Mouse (Mus musculus): ENCODE results near the gene Atp5e. TPM values are rescaled to one million over a fixed set of nuclear protein-coding genes. Genes with fewer than 3 reads are reported as not detected.

Atp5e gene
- polyA plus RNA-seq, 1 experiment from 2014 or later = 783 TPM

GRCm38 (mm10) chr2:174436916-174437696, 26.8 kb downstream of the Atp5e start:
- WGBS = 94% methylated on average over 7 of the region's 7 CpGs
- no peak overlapping the region for H3K27ac ChIP-seq (replicated peaks)
- H3K4me2 ChIP-seq (replicated peaks) = no peak overlapping the region; the same call in 1 of the 2 replicates
- no peak overlapping the region; the same call in 1 of the 2 replicates for H3K4me3 ChIP-seq (replicated peaks)
- no peaks in the 10 kb centered on the region for H3K27me3 ChIP-seq
- peaks cover 30% of the 10 kb centered on the region for H3K4me1 ChIP-seq
- no peaks in the 10 kb centered on the region for H3K9me3 ChIP-seq (replicated peaks)
- peaks cover 33% of the 10 kb centered on the region for H3K36me3 ChIP-seq
- ATAC-seq (ENCODE audit: insufficient number of reproducible peaks, low FRiP score, low TSS enrichment, low read depth) = no peak
- no peak overlapping the region for H3K9ac ChIP-seq

- no peak overlapping the region for H3K4me2 ChIP-seq (replicated peaks)
- no peak overlapping the region for H3K9ac ChIP-seq
- WGBS = 88% methylated on average over 26 of the region's 26 CpGs
- H3K27me3 ChIP-seq = no peaks in the 10 kb centered on the region
- peaks cover 30% of the 10 kb centered on the region for H3K4me1 ChIP-seq
- no peak for ATAC-seq (ENCODE audit: insufficient number of reproducible peaks, low FRiP score, low TSS enrichment, low read depth)
- H3K9me3 ChIP-seq (replicated peaks) = no peaks in the 10 kb centered on the region
- H3K36me3 ChIP-seq = peaks cover 37% of the 10 kb centered on the region
- no peak overlapping the region for H3K27ac ChIP-seq (replicated peaks)
- no peak overlapping the region for H3K4me3 ChIP-seq (replicated peaks)
Observed at GRCm38 (mm10) chr2:174436076-174436701, 27.7 kb downstream of the Atp5e start.

- Histone ChIP-seq H3K4me3 (replicated peaks) (no peak overlapping the region), H3K9me3 (replicated peaks) (no peaks in the 10 kb centered on the region), H3K9ac (no peak overlapping the region), H3K4me2 (replicated peaks) (no peak overlapping the region), H3K4me1 (peaks cover 30% of the 10 kb centered on the region), H3K27ac (replicated peaks) (no peak overlapping the region), H3K36me3 (peaks cover 40% of the 10 kb centered on the region), H3K27me3 (no peaks in the 10 kb centered on the region)
- no peak for ATAC-seq (ENCODE audit: insufficient number of reproducible peaks, low FRiP score, low TSS enrichment, low read depth)
- 95% methylated on average over 9 of the region's 9 CpGs for WGBS
Observed at GRCm38 (mm10) chr2:174434943-174435342, 29.0 kb downstream of the Atp5e start.

- no peak for ATAC-seq (ENCODE audit: insufficient number of reproducible peaks, low FRiP score, low TSS enrichment, low read depth)
- no peak overlapping the region for H3K4me2 ChIP-seq (replicated peaks)
- no peaks in the 10 kb centered on the region for H3K4me1 ChIP-seq
- H3K27ac ChIP-seq (replicated peaks) = no peak overlapping the region
- H3K4me3 ChIP-seq (replicated peaks) = no peak overlapping the region
- H3K9me3 ChIP-seq (replicated peaks) = no peaks in the 10 kb centered on the region
- no peak overlapping the region for H3K9ac ChIP-seq
- H3K36me3 ChIP-seq = peaks cover 77% of the 10 kb centered on the region
- 71% methylated on average over 10 of the region's 10 CpGs for WGBS
- no peaks in the 10 kb centered on the region for H3K27me3 ChIP-seq
Observed at GRCm38 (mm10) chr2:174428996-174429591, 34.8 kb downstream of the Atp5e start.

GRCm38 (mm10) chr2:174428076-174428835, 35.6 kb downstream of the Atp5e start:
- 75% methylated on average over 18 of the region's 18 CpGs for WGBS
- Histone ChIP-seq H3K27me3 (no peaks in the 10 kb centered on the region), H3K36me3 (peaks cover 80% of the 10 kb centered on the region), H3K4me1 (no peaks in the 10 kb centered on the region), H3K9me3 (replicated peaks) (no peaks in the 10 kb centered on the region), H3K4me2 (replicated peaks) (no peak overlapping the region), H3K4me3 (replicated peaks) (no peak overlapping the region), H3K9ac (no peak overlapping the region), H3K27ac (replicated peaks) (no peak overlapping the region)
- no peak for ATAC-seq (ENCODE audit: insufficient number of reproducible peaks, low FRiP score, low TSS enrichment, low read depth)

- 92% methylated on average over 12 of the region's 12 CpGs for WGBS
- Histone ChIP-seq H3K36me3 (peaks cover 84% of the 10 kb centered on the region), H3K9me3 (replicated peaks) (no peaks in the 10 kb centered on the region), H3K4me3 (replicated peaks) (no peak overlapping the region), H3K9ac (no peak overlapping the region), H3K4me1 (no peaks in the 10 kb centered on the region), H3K4me2 (replicated peaks) (no peak overlapping the region), H3K27ac (replicated peaks) (no peak overlapping the region), H3K27me3 (no peaks in the 10 kb centered on the region)
- ATAC-seq (ENCODE audit: insufficient number of reproducible peaks, low FRiP score, low TSS enrichment, low read depth) = no peak
Observed at GRCm38 (mm10) chr2:174426856-174427255, 37.0 kb downstream of the Atp5e start.

- Histone ChIP-seq H3K4me1 (no peaks in the 10 kb centered on the region), H3K27me3 (no peaks in the 10 kb centered on the region), H3K36me3 (peaks cover 85% of the 10 kb centered on the region), H3K27ac (replicated peaks) (no peak overlapping the region), H3K9ac (no peak overlapping the region), H3K4me3 (replicated peaks) (no peak overlapping the region), H3K4me2 (replicated peaks) (no peak overlapping the region), H3K9me3 (replicated peaks) (no peaks in the 10 kb centered on the region)
- 88% methylated on average over 11 of the region's 11 CpGs for WGBS
- no peak for ATAC-seq (ENCODE audit: insufficient number of reproducible peaks, low FRiP score, low TSS enrichment, low read depth)
Observed at GRCm38 (mm10) chr2:174424301-174425085, 39.4 kb downstream of the Atp5e start.

- H3K4me3 ChIP-seq (replicated peaks) = no peak overlapping the region
- peaks cover 51% of the 10 kb centered on the region for H3K36me3 ChIP-seq
- H3K4me1 ChIP-seq = peaks cover 10% of the 10 kb centered on the region
- 71% methylated on average over 6 of the region's 6 CpGs for WGBS
- no peaks in the 10 kb centered on the region for H3K27me3 ChIP-seq
- no peak overlapping the region for H3K4me2 ChIP-seq (replicated peaks)
- no peak overlapping the region for H3K9ac ChIP-seq
- ATAC-seq (ENCODE audit: insufficient number of reproducible peaks, low FRiP score, low TSS enrichment, low read depth) = no peak
- H3K27ac ChIP-seq (replicated peaks) = no peak overlapping the region
- H3K9me3 ChIP-seq (replicated peaks) = no peaks in the 10 kb centered on the region
Observed at GRCm38 (mm10) chr2:174421107-174421506, 42.8 kb downstream of the Atp5e start.

GRCm38 (mm10) chr2:174415731-174416310, 48.1 kb downstream of the Atp5e start, which contains the start of gene Nelfcd:
Gene Nelfcd (plus strand): TSS chr2:174415804.
- Histone ChIP-seq H3K9ac (peak within 1 kb of the TSS; percentile 68), H3K4me1 (peaks cover 11% of the 10 kb centered on the region), H3K4me3 (replicated peaks) (peak within 1 kb of the TSS; percentile 66), H3K27me3 (no peaks in the 10 kb centered on the region), H3K27ac (replicated peaks) (no peak within 1 kb of the TSS), H3K36me3 (no peaks in the 10 kb centered on the region; the same call in 1 of the 2 replicates), H3K9me3 (replicated peaks) (no peaks in the 10 kb centered on the region), H3K4me2 (replicated peaks) (peak within 1 kb of the TSS; percentile 83)
- peak; percentile 91 for ATAC-seq (ENCODE audit: insufficient number of reproducible peaks, low FRiP score, low TSS enrichment, low read depth)
- WGBS = 0% methylated on average over 40 of the region's 40 CpGs

GRCm38 (mm10) chr2:174415001-174415730, 48.7 kb downstream of the Atp5e start:
- 47% methylated on average over 18 of the region's 18 CpGs for WGBS
- Histone ChIP-seq H3K27me3 (no peaks in the 10 kb centered on the region), H3K9me3 (replicated peaks) (no peaks in the 10 kb centered on the region), H3K9ac (no peak overlapping the region), H3K4me3 (replicated peaks) (peak overlapping the region; percentile 66), H3K4me2 (replicated peaks) (peak overlapping the region; percentile 83), H3K4me1 (peaks cover 11% of the 10 kb centered on the region), H3K27ac (replicated peaks) (no peak overlapping the region), H3K36me3 (no peaks in the 10 kb centered on the region; the same call in 1 of the 2 replicates)
- ATAC-seq (ENCODE audit: insufficient number of reproducible peaks, low FRiP score, low TSS enrichment, low read depth) = no peak

Data from embryonic facial prominence, embryonic 15.5 days (tissue).